Mouse (Mus musculus) embryo, embryonic 10.5 days (tissue): ENCODE data around the gene Kcnj4.

Experiments
- DNase-seq: peaks from one replicate; pipeline ENCODE4 v3.0.0-alpha.2; 2015; ENCODE audit warnings: low spot score

The Kcnj4 gene

GRCm38 (mm10) chr15:79455106-79455810 is 49.8 kb downstream of the Kcnj4 start, which contains the start of gene Csnk1e:
Csnk1e (minus strand) TSS chr15:79455566.
- peak; percentile 74 for DNase-seq

- no peak for DNase-seq
Measured at GRCm38 (mm10) chr15:79453831-79454230, 51.2 kb downstream of the Kcnj4 start.

GRCm38 (mm10) chr15:79448041-79448440 is 57.0 kb downstream of the Kcnj4 start:
- no peak for DNase-seq

GRCm38 (mm10) chr15:79445786-79446654 is 59.0 kb downstream of the Kcnj4 start:
- DNase-seq = no peak

GRCm38 (mm10) chr15:79443856-79444410 is 61.1 kb downstream of the Kcnj4 start:
- no peak for DNase-seq

- DNase-seq = no peak
Measured at GRCm38 (mm10) chr15:79442961-79443518, 62.0 kb downstream of the Kcnj4 start.

- DNase-seq = no peak
Measured at GRCm38 (mm10) chr15:79442257-79442611, 62.8 kb downstream of the Kcnj4 start.

- peak; percentile 85 for DNase-seq
Measured at GRCm38 (mm10) chr15:79441331-79442256, 63.4 kb downstream of the Kcnj4 start.

GRCm38 (mm10) chr15:79440651-79441330 is 64.2 kb downstream of the Kcnj4 start:
- no peak for DNase-seq

- no peak for DNase-seq
Measured at GRCm38 (mm10) chr15:79440223-79440622, 64.8 kb downstream of the Kcnj4 start.

GRCm38 (mm10) chr15:79439386-79439785 is 65.7 kb downstream of the Kcnj4 start:
- no peak for DNase-seq

- no peak for DNase-seq
Measured at GRCm38 (mm10) chr15:79438816-79439215, 66.2 kb downstream of the Kcnj4 start.

GRCm38 (mm10) chr15:79438209-79438810 is 66.7 kb downstream of the Kcnj4 start:
- no peak for DNase-seq

- DNase-seq = no peak
Measured at GRCm38 (mm10) chr15:79437541-79438208, 67.4 kb downstream of the Kcnj4 start.

GRCm38 (mm10) chr15:79436481-79436921 is 68.5 kb downstream of the Kcnj4 start:
- no peak for DNase-seq

- DNase-seq = peak; percentile 32
Measured at GRCm38 (mm10) chr15:79435191-79435671, 69.8 kb downstream of the Kcnj4 start.
